Mouse (Mus musculus) limb, embryonic 10.5 days (tissue): ENCODE measurements around the gene Dpm3. TPM values are rescaled to one million over a fixed set of nuclear protein-coding genes. Genes with fewer than 3 reads are reported as not detected.
A peak's percentile ranks its signal among the peaks of the same experiment; 100 is the strongest.

ENCODE experiments used
- DNase-seq: peaks from one replicate; pipeline ENCODE4 v3.0.0-alpha.2; 2017; ENCODE audit warnings: low spot score
- H3K27ac ChIP-seq: fragments of 300-500 bp; sonication (generic); 2 replicates; pipeline ENCODE4 v1.5.1; 2016; ENCODE audit warnings: mild to moderate bottlenecking
- H3K27me3 ChIP-seq: fragments of 300-500 bp; sonication (generic); 2 replicates; pipeline ENCODE4 v1.6.1; 2016; ENCODE audit warnings: low read depth, mild to moderate bottlenecking; ENCODE audit not compliant: poor library complexity, severe bottlenecking
- H3K36me3 ChIP-seq: fragments of 300-500 bp; sonication (generic); 2 replicates; pipeline ENCODE4 v1.6.1; 2016; ENCODE audit warnings: mild to moderate bottlenecking, moderate library complexity
- H3K4me1 ChIP-seq: fragments of 300-500 bp; sonication (generic); 2 replicates; pipeline ENCODE4 v1.6.1; 2016
- H3K4me3 ChIP-seq: fragments of 300-500 bp; sonication (generic); 2 replicates; pipeline ENCODE4 v1.5.1; 2016; ENCODE audit warnings: mild to moderate bottlenecking, moderate library complexity
- H3K9me3 ChIP-seq: fragments of 300-500 bp; sonication (generic); replicated peaks from 2 replicates; pipeline ENCODE4 v1.6.1; 2016; ENCODE audit warnings: mild to moderate bottlenecking
- WGBS: fragments of 180-500 bp; shearing (Covaris S2); methylation state at CpG from one replicate; pipeline ENCODE4 v1.1.7; 2016; 5-methylcytosine and 5-hydroxymethylcytosine counted together
- polyA plus RNA-seq: library from polyadenylated mRNA; unstranded; fragments of >200 nt; fragmentation: Nextera tagmentation; extraction: Ambion mirVana; gene quantifications from 2 replicates; pipeline ENCODE4 v1.2.1, GENCODE M21; 2016

The Dpm3 gene
- polyA plus RNA-seq, 1 experiment from 2014 or later: 84.0 TPM

DNA sequence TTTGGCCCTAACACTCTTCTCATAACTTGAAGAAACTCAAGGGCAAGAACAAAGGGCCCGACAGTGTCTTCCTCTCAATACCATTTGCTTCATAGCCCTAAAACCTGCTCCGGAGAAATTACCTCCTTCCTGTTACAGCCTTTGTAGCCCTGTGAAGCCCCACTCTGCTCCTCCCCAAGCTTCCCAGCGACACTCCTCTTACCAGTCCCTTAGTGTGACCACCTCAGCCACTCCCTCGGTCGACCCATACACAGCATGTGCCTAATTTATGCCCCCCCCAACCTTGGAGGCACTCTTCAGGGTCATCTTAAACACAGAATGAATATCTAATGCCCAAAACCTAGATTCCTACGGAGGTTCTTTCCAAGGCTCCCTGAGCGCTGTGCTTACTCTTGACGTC lies 19.5 kb downstream of the Dpm3 start:
- Histone ChIP-seq H3K27ac (peak overlapping the region; percentile 81), H3K36me3 (peaks cover 8% of the 10 kb centered on the region), H3K4me3 (peak overlapping the region; percentile 56), H3K9me3 (no peaks in the 10 kb centered on the region), H3K4me1 (peaks cover 61% of the 10 kb centered on the region), H3K27me3 (peaks cover 50% of the 10 kb centered on the region)
- 4% methylated on average over 8 of the region's 8 CpGs for WGBS
- no peak for DNase-seq

DNA sequence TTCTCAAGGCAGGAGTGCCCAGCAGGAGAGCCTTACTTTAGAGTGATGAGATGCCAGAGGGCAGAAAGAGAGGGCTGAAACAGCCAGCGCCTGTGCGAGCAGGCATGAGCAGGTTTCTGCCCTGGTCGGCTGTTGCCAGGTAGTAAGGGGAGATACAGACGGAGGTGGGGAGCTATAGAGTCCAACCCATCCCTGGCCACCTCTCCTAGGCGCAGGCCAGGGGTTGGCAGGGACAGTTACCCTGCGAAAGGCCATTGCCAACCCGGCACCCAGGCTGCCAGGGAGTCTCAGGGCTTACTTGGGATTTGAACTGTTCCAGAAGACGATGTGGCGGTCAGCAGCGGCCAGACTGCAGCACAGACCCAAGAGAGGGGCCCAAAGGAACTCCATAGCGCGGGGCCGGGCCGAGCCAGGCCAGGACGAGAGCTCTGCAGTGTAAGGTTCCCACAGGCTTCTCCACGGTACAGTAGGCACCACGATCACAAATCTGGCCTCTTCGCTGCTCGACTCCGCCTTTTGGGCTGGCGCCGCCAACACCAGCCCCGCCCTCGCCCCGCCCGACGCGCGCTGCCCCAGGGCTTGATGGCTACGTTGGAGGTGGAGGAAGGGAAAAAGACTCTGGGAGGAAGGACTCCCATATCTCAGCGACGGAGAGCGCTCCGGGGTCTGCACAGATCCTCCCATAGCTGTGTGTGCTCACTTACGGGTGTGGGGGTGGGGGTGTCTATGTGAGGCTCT lies 20.2 kb downstream of the Dpm3 start:
- peak; percentile 89 for DNase-seq
- no peaks in the 10 kb centered on the region for H3K9me3 ChIP-seq
- H3K36me3 ChIP-seq: peaks cover 8% of the 10 kb centered on the region
- peak overlapping the region; percentile 81 for H3K27ac ChIP-seq
- peak overlapping the region; percentile 56 for H3K4me3 ChIP-seq
- peaks cover 50% of the 10 kb centered on the region for H3K27me3 ChIP-seq
- 1% methylated on average over 35 of the region's 35 CpGs for WGBS
- peaks cover 61% of the 10 kb centered on the region for H3K4me1 ChIP-seq

DNA sequence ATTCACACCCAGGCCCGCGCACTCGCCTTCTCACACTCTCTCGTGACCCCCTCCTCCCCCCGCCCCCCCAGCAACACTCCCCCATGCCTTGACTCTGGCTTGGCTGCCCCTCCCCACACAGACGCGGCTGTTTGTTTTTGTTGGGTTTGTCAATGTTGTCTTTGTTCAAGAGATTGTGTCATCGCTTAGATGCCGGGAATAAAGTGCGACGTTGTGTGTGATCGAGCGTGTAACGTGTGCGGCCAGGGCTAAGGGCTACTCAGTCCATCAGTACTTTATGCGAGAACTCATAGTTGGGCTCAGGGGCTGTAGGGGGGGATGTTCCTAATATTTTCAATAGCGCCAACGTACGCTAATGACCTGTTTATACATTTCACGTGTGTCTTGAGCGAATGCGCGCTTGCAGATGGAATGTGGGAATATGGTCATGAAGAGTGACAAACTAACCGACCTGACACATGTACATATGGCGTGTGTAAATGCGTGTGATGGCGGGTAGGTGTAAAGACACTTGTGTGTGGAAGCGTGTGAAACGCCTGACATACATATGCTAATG lies 21.0 kb downstream of the Dpm3 start:
- H3K27me3 ChIP-seq: peaks cover 55% of the 10 kb centered on the region
- H3K4me1 ChIP-seq: peaks cover 61% of the 10 kb centered on the region
- peaks cover 4% of the 10 kb centered on the region for H3K36me3 ChIP-seq
- H3K9me3 ChIP-seq: no peaks in the 10 kb centered on the region
- peak overlapping the region; percentile 81 for H3K27ac ChIP-seq
- no peak for DNase-seq
- H3K4me3 ChIP-seq: peak overlapping the region; percentile 56
- under 1% methylated on average over 29 of the region's 29 CpGs for WGBS

DNA sequence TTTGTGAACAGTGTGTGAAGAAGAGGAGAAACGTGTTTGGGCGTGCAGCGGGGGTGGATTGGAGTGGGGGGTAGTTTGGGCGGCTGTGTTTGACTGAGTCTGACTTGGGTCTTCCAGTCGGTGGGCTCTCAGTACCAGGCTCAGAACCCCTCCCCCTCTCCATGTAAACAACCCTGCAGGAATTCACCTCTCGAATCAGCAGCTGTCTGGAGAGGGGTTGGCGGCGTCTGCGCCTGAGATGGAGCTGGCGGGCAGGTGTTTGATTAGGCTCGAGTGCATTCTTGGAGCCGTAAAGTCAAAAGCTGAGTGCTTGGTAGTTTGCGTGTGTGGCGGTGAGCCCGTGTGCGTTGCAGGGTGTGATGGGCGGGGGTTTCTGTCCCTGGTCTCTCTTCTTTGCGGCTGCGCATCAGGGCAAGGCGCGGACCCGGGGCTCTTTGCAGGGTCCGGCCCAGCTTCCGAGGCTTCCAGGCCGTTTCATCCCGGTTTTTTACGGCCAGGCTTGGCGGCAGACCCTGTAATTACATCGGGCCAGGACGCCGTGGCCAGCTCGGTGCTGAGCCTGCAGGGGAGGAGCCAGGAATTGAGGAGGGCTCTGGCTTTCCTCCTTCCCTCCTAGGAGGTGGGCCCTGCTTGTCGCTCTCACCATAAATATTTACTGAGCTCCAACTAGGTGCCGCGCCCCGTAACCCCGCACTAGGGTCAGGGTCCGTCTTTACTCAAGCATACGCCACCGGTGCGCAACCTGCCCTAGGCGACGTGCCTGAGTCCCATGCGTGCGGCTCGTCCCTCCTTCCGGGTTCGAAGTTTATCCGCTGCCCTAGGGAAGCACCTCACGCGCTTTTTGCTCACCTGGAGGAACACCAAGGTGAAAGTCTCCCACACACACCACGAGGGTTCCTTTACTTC lies 21.7 kb downstream of the Dpm3 start, which contains the start of gene Efna1:
Gene Efna1, minus strand, starts transcription at position 537 of the 906 bp plus-strand sequence.
- under 1% methylated on average over 52 of the region's 52 CpGs for WGBS
- H3K27me3 ChIP-seq: peaks cover 55% of the 10 kb centered on the region
- no peaks in the 10 kb centered on the region; the same call in 1 of the 2 replicates for H3K36me3 ChIP-seq
- peak within 1 kb of the TSS; percentile 81 for H3K27ac ChIP-seq
- H3K9me3 ChIP-seq: no peaks in the 10 kb centered on the region
- H3K4me3 ChIP-seq: peak within 1 kb of the TSS; percentile 56
- peak; percentile 75 for DNase-seq
- peaks cover 66% of the 10 kb centered on the region for H3K4me1 ChIP-seq

DNA sequence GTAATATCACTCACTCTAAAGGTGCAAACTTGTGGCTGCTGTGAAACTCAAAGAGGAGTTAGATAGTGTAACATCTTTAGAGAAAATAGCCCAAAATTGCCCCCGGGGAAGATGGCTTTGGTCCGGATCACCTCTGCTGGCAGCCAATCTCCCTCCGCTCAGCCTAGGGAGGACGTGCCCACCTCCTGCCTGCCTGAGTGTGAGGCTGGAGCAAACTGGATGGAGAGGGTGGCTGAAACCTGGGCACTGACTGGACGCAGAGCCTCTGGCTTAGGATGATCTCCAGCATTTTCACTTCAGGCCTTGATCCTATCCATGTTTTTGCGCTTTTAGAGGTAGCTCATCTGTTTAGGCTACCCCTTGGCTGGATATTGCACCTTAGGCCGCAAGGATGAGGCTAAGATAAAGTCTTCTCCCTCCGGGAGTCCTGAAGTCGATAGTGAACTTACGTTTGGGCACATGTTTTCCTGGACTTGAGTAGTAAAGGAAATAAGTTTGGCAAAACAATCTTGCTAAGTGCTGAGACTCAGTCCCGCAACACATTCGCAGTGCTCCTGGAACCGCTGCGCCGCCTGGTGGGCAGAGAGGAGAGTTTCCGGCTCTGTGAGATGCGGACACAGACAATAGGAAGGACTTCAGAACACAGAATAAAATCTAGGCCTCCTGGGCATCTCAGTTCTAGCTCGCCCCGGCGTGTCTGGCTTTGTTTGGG lies 22.6 kb downstream of the Dpm3 start:
- DNase-seq: peak; percentile 89
- Histone ChIP-seq H3K27me3 (peaks cover 54% of the 10 kb centered on the region), H3K27ac (peak overlapping the region; percentile 81), H3K9me3 (no peaks in the 10 kb centered on the region), H3K36me3 (no peaks in the 10 kb centered on the region), H3K4me3 (peak overlapping the region; percentile 56), H3K4me1 (peaks cover 65% of the 10 kb centered on the region)
- WGBS: 10% methylated on average over 20 of the region's 20 CpGs

DNA sequence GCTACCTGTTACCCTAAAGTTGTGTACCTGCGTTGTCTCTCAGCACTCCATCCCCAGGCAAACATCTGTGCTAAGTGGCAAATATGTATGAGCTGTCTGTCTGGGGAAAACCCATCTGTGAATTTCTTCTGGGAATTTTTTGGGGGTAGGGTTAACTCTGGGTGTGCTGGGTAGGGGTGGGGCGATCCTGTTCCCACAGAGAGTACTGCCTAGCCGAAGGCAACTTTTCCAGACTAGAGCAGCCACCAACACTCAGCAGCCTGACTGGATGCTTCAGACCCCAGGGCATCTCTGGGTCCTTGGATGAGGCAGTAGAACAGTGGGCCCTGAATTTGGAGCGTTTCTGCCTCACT lies 23.1 kb downstream of the Dpm3 start:
- Histone ChIP-seq H3K9me3 (no peaks in the 10 kb centered on the region), H3K36me3 (no peaks in the 10 kb centered on the region), H3K27me3 (peaks cover 50% of the 10 kb centered on the region), H3K4me1 (peaks cover 65% of the 10 kb centered on the region), H3K4me3 (0 out of 2 replicates have a peak overlapping the region, but pooled peaks have one; percentile 56), H3K27ac (peak overlapping the region; percentile 50)
- whole genome bisulfite sequencing: 23% methylated on average over 4 of the region's 4 CpGs
- no peak for DNase-seq

DNA sequence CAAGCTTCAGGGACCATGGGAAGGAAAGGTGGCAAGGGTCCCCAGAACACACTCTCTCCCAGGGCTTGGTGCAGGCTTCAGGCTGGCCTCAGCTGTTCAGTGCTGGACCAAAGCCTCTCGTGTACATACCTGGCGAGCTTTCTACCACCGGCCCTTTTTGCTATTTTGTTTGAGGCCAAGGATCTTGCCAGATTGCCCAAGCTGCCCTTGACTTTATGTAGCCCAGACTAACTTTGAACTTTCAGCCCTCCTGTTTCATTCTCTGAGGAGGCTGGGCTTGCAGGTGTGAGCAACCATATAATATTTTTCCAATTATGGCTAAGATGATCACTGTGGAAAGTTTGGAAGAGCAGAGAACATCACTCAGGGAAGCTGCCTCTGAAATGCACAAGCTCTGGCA lies 25.1 kb downstream of the Dpm3 start:
- 95% methylated on average over 3 of the region's 3 CpGs for WGBS
- Histone ChIP-seq H3K36me3 (no peaks in the 10 kb centered on the region), H3K27me3 (peaks cover 35% of the 10 kb centered on the region), H3K4me3 (no peak overlapping the region), H3K27ac (no peak overlapping the region), H3K4me1 (peaks cover 60% of the 10 kb centered on the region), H3K9me3 (no peaks in the 10 kb centered on the region)
- no peak for DNase-seq

DNA sequence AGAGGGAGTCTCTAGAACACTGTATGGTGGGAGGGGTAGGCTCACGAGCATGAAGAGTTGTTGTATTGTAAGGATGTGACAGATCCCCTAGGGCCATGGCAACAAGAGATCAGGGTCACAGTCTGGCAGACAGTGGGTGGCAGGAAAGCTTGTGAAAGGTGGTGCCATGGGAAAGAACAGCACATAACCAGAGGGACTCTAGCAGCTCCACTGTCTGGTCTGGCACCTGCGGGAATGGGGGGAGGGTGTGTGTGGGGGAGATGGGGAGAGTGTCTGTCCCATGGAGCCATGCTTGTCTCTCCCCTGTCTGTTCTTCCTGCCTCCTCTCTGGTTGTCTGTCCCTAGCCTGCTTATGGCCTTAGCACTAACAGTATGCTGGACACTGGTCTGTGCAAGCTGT lies 26.4 kb downstream of the Dpm3 start:
- WGBS: 53% methylated on average over 2 of the region's 2 CpGs
- no peak for DNase-seq
- H3K36me3 ChIP-seq: no peaks in the 10 kb centered on the region
- no peaks in the 10 kb centered on the region for H3K9me3 ChIP-seq
- peaks cover 23% of the 10 kb centered on the region for H3K27me3 ChIP-seq
- H3K27ac ChIP-seq: no peak overlapping the region
- H3K4me1 ChIP-seq: peaks cover 49% of the 10 kb centered on the region
- H3K4me3 ChIP-seq: no peak overlapping the region

DNA sequence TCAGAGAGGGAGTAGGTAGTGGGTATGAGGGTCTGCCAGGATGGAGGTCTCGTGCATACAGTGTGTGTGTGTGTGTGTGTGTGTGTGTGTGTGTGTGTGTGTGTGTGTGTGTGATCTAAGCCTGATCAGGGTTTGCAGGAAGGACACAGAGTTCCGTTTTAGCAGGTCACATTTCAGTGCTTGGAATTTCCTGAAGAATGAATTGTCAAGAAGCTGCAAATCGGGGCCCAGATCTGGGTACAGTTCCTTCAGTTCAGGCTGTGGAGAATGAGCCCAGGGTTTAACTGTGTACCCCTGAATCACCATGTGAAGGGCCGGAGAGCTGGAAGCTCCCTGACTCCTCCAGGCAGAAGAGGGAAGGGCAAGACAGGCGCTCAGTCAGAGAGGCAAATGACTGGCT lies 28.1 kb downstream of the Dpm3 start:
- Histone ChIP-seq H3K27me3 (peaks cover 9% of the 10 kb centered on the region; the same call in 1 of the 2 replicates), H3K27ac (peak overlapping the region; percentile 0; the same call in 1 of the 2 replicates), H3K9me3 (no peaks in the 10 kb centered on the region), H3K4me1 (peaks cover 47% of the 10 kb centered on the region), H3K36me3 (no peaks in the 10 kb centered on the region), H3K4me3 (no peak overlapping the region)
- WGBS: 63% methylated on average over 5 of the region's 5 CpGs
- DNase-seq: no peak

DNA sequence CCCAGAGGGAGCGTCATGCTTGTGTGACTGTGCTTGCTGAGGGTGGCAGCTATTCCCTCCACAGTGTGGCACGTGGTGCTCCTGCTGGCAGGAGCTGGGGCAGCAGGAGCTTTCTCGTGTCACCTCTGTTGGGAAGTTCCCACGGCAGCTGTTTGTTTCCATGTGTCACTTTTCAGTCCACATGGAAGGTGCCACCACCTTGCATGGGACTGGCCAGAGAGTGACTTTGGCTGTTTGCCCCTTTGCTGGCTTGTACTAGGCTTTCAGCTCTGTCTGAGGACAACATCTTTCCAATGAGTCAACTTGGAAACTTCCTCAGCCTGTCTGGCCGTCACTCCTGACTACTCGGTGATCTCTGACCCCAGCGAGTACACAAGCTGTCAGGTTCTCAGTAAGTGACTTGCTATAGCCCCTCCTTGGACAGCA lies 29.4 kb downstream of the Dpm3 start:
- 44% methylated on average over 7 of the region's 7 CpGs for WGBS
- no peak for DNase-seq
- Histone ChIP-seq H3K36me3 (no peaks in the 10 kb centered on the region), H3K4me3 (no peak overlapping the region), H3K4me1 (peaks cover 47% of the 10 kb centered on the region), H3K9me3 (no peaks in the 10 kb centered on the region), H3K27ac (no peak overlapping the region), H3K27me3 (peaks cover 9% of the 10 kb centered on the region; the same call in 1 of the 2 replicates)

DNA sequence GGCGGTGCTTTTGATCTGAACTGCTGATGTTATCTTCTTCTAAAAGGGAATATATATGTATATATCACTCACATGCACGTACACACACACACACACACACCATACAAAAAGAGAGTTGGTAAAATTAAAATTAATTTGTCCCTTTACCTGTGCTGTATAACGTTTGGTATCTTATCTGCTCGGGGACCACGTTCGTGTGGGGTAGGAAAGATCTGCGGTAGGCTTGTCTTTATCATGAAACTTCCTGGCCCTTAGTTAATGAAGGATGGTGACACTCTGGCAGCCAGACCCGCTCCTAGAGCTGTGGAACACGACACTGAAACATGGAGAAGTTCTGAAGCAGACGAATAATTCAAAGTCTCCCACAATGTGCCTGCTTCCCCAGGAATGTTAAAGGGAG lies 32.7 kb downstream of the Dpm3 start:
- Histone ChIP-seq H3K36me3 (no peaks in the 10 kb centered on the region), H3K27me3 (peaks cover 4% of the 10 kb centered on the region; the same call in 1 of the 2 replicates), H3K4me1 (peaks cover 38% of the 10 kb centered on the region), H3K9me3 (no peaks in the 10 kb centered on the region), H3K4me3 (no peak overlapping the region), H3K27ac (no peak overlapping the region)
- WGBS: 67% methylated on average over 10 of the region's 10 CpGs
- DNase-seq: no peak

DNA sequence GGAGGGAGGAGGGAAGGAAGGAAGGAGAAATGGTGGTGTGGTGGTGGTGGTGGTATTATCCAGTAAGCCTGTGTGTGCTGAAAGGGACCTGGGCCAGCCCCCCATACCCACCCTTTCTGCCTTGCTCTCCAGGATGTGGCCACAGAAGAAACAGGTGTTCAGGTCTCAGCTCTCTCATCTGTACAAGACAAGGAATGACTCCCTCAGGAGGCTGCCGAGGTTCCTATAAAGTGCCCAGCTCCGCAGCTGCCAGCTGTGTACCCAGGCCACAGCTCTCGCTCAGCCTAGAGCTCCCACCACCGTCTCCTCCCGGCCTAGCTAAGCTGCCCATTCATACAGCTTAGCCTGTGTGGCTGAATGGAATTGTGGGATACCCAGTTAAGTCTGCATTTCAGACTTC lies 33.1 kb downstream of the Dpm3 start:
- 81% methylated on average over 5 of the region's 5 CpGs for WGBS
- Histone ChIP-seq H3K4me1 (peaks cover 34% of the 10 kb centered on the region), H3K27me3 (peaks cover 4% of the 10 kb centered on the region; the same call in 1 of the 2 replicates), H3K4me3 (no peak overlapping the region), H3K36me3 (no peaks in the 10 kb centered on the region), H3K9me3 (no peaks in the 10 kb centered on the region), H3K27ac (no peak overlapping the region; the same call in 1 of the 2 replicates)
- no peak for DNase-seq
